Comparison of ENCODE assay signal across 21 mouse cellular contexts in genomic region chr17:45875325-45875724, GRCm38 (mm10).
DNase-seq lines count a peak whose midpoint lies in the region; ATAC-seq and TF ChIP-seq lines count a peak whose summit lies in the region.
"Had no signal": no experiment of that assay in that cellular context is flagged by ENCODE, and none has a peak within 500 bp of the region (broad histone marks: within the 10 kb centered on the region; RNA-seq: fewer than 3 reads in every experiment).

No protein-coding gene starts in this region.

- peak; percentile 34 to 42 for DNase-seq in cerebellum, postnatal 10 days
- DNase-seq in cerebellum, postnatal 4 days (ENCODE audit: low spot score in 2 of 2): no peak
- DNase-seq in midbrain, embryonic 10.5 days (ENCODE audit: low spot score): no peak
- DNase-seq in thymus, postnatal 36 days: peak; percentile 12 to 33
- no peak for DNase-seq in kidney, postnatal 14 days
- no peak for DNase-seq in liver, postnatal 0 days
- DNase-seq: adrenal gland, adult 8-10 months; adrenal gland, postnatal 36 days; B cell, adult 2 months; cerebellum, adult 2 months; cerebellum, postnatal 14 days; forebrain, postnatal 0 days; gastrocnemius, postnatal 14 days; heart, postnatal 36 days had no signal

- no peaks in the 10 kb centered on the region for H3K36me3 ChIP-seq in midbrain, embryonic 10.5 days
- H3K36me3 ChIP-seq in midbrain, embryonic 15.5 days (replicated peaks): no peaks in the 10 kb centered on the region
- no peaks in the 10 kb centered on the region for H3K36me3 ChIP-seq in liver, postnatal 0 days (replicated peaks; ENCODE audit: insufficient read depth, low read length)
- H3K36me3 ChIP-seq: embryonic facial prominence, embryonic 12.5 days; forebrain, embryonic 12.5 days; G1E; heart, embryonic 13.5 days had no signal

- WGBS in midbrain, embryonic 10.5 days: 91% methylated on average over 8 of the region's 8 CpGs
- WGBS in midbrain, embryonic 15.5 days: 83% methylated on average over 8 of the region's 8 CpGs
- 84% methylated on average over 8 of the region's 8 CpGs for WGBS in liver, postnatal 0 days (ENCODE audit: insufficient replicate concordance)

- no peak overlapping the region for H3K9ac ChIP-seq in midbrain, embryonic 15.5 days
- no peak overlapping the region for H3K9ac ChIP-seq in liver, postnatal 0 days (replicated peaks)
- H3K9ac ChIP-seq: embryonic facial prominence, embryonic 12.5 days; forebrain, embryonic 12.5 days; forebrain, postnatal 0 days; heart, embryonic 13.5 days had no signal

- no peak overlapping the region for H3K4me2 ChIP-seq in midbrain, embryonic 15.5 days
- H3K4me2 ChIP-seq in liver, postnatal 0 days (ENCODE audit: low read depth, low read length): no peak overlapping the region
- H3K4me2 ChIP-seq: embryonic facial prominence, embryonic 12.5 days; forebrain, embryonic 12.5 days; heart, embryonic 13.5 days had no signal

- H3K4me1 ChIP-seq in midbrain, embryonic 10.5 days: peaks cover 53% of the 10 kb centered on the region
- peaks cover 34% of the 10 kb centered on the region for H3K4me1 ChIP-seq in midbrain, embryonic 15.5 days
- H3K4me1 ChIP-seq in liver, postnatal 0 days (ENCODE audit: insufficient read depth): peaks cover 18% of the 10 kb centered on the region

- H3K27me3 ChIP-seq in midbrain, embryonic 10.5 days (ENCODE audit: low read depth, poor library complexity, severe bottlenecking): peaks cover 65% of the 10 kb centered on the region
- H3K27me3 ChIP-seq in midbrain, embryonic 15.5 days (replicated peaks): no peaks in the 10 kb centered on the region
- peaks cover 11% of the 10 kb centered on the region; the same call in 1 of the 2 replicates for H3K27me3 ChIP-seq in liver, postnatal 0 days (ENCODE audit: insufficient read depth, low read length)

- no peak overlapping the region for H3K4me3 ChIP-seq in midbrain, embryonic 10.5 days
- H3K4me3 ChIP-seq in midbrain, embryonic 15.5 days: no peak overlapping the region
- no peak overlapping the region for H3K4me3 ChIP-seq in liver, postnatal 0 days (ENCODE audit: low read depth, low read length)
- H3K4me3 ChIP-seq: embryonic facial prominence, embryonic 12.5 days; forebrain, embryonic 12.5 days; heart, embryonic 13.5 days had no signal

- H3K27ac ChIP-seq in midbrain, embryonic 10.5 days (replicated peaks): 0 out of 2 replicates have a peak overlapping the region, but pooled peaks have one; percentile 33
- no peak overlapping the region for H3K27ac ChIP-seq in midbrain, embryonic 15.5 days
- no peak overlapping the region for H3K27ac ChIP-seq in liver, postnatal 0 days (ENCODE audit: low read depth)
- H3K27ac ChIP-seq: embryonic facial prominence, embryonic 12.5 days; heart, embryonic 13.5 days had no signal

- H3K9me3 ChIP-seq in midbrain, embryonic 10.5 days (replicated peaks): peaks cover 3% of the 10 kb centered on the region; the same call in 1 of the 2 replicates
- no peaks in the 10 kb centered on the region for H3K9me3 ChIP-seq in midbrain, embryonic 15.5 days
- H3K9me3 ChIP-seq in liver, postnatal 0 days (ENCODE audit: low read length): 0 out of 2 replicates have a peak, but pooled peaks cover 2% of the 10 kb centered on the region
- H3K9me3 ChIP-seq: forebrain, embryonic 12.5 days had no signal

- no peak for TF ChIP-seq CTCF in liver, postnatal 0 days (IDR thresholded peaks at IDR 0.05; ENCODE audit: low read depth)

- no peak for TF ChIP-seq EP300 in liver, postnatal 0 days (IDR thresholded peaks at IDR 0.05; ENCODE audit: low read depth)

- ATAC-seq in midbrain, embryonic 15.5 days (replicated peaks): no peak
- no peak for ATAC-seq in liver, postnatal 0 days
- ATAC-seq: CD4-positive, CD25-positive, alpha-beta regulatory T cell, adult 4 months; forebrain, postnatal 0 days; hindbrain, embryonic 16.5 days had no signal

Comparison
In these comparisons a context has a peak if more than half of its experiments do, and no peak if none do; other contexts are left out.
1. DNase-seq: peak in cerebellum, postnatal 10 days (2 of 2) and thymus, postnatal 36 days (2 of 2); none in cerebellum, postnatal 4 days (0 of 2), midbrain, embryonic 10.5 days (single experiment), kidney, postnatal 14 days (single experiment) and liver, postnatal 0 days (single experiment).